Mouse (Mus musculus): ENCODE data around the gene Slc25a47. TPM values are rescaled to one million over a fixed set of nuclear protein-coding genes. Genes with fewer than 3 reads are reported as not detected.
A peak's percentile ranks its signal among the peaks of the same experiment; 100 is the strongest.

The Slc25a47 gene
- polyA plus RNA-seq, 1 experiment from 2014 or later = 10.1 TPM

GRCm38 (mm10) chr12:108903600-108904275 lies 67.9 kb downstream of the Slc25a47 start:
- ATAC-seq (ENCODE audit: low FRiP score) (no peak), DNase-seq (ENCODE audit: low spot score) (peak; percentile 74)
- no peak overlapping the region for H3K9ac ChIP-seq (ENCODE audit: low read depth, low read length)
- H3K27me3 ChIP-seq (ENCODE audit: control insufficient read depth, insufficient read depth, low read length) = no peaks in the 10 kb centered on the region
- no peaks in the 10 kb centered on the region for H3K36me3 ChIP-seq (ENCODE audit: control insufficient read depth, insufficient read depth, low read length)
- no peaks in the 10 kb centered on the region for H3K9me3 ChIP-seq (ENCODE audit: control insufficient read depth, low read length)
- H3K4me2 ChIP-seq (replicated peaks; ENCODE audit: low read depth, low read length) = no peak overlapping the region
- H3K27ac ChIP-seq (ENCODE audit: low read depth, low read length) = no peak overlapping the region
- WGBS = 84% methylated on average over 8 of the region's 8 CpGs
- H3K4me3 ChIP-seq (ENCODE audit: low read depth, low read length) = no peak overlapping the region
- H3K4me1 ChIP-seq (replicated peaks; ENCODE audit: control insufficient read depth, insufficient read depth, low read length) = peaks cover 8% of the 10 kb centered on the region

DNA sequence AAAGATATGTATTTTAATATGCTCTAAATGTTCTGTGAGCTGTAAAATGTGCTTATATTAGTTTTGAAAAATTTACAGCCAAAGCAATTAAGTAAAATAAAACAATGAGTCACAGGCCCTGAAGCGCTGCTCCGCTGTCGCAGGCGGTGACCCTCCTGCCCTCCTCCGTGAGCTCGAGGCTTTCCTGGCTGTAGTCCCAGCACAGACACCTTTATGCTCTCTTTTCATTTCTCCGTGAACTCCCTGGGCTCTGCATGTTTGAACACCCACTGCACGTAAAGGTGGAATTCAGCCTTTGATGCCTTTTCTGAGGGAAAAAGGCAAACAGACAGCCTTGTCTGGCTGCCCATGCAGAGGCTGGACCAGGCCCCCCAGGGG lies 68.4 kb downstream of the Slc25a47 start:
- Histone ChIP-seq H3K4me2 (replicated peaks; ENCODE audit: low read depth, low read length) (no peak overlapping the region), H3K9me3 (ENCODE audit: control insufficient read depth, low read length) (no peaks in the 10 kb centered on the region), H3K9ac (ENCODE audit: low read depth, low read length) (0 out of 2 replicates have a peak overlapping the region, but pooled peaks have one; percentile 11), H3K36me3 (ENCODE audit: control insufficient read depth, insufficient read depth, low read length) (no peaks in the 10 kb centered on the region), H3K4me1 (replicated peaks; ENCODE audit: control insufficient read depth, insufficient read depth, low read length) (peaks cover 8% of the 10 kb centered on the region), H3K27me3 (ENCODE audit: control insufficient read depth, insufficient read depth, low read length) (no peaks in the 10 kb centered on the region), H3K4me3 (ENCODE audit: low read depth, low read length) (no peak overlapping the region), H3K27ac (ENCODE audit: low read depth, low read length) (no peak overlapping the region)
- WGBS = 54% methylated on average over 8 of the region's 8 CpGs
- DNase-seq (ENCODE audit: low spot score) = no peak
- no peak for ATAC-seq (ENCODE audit: low FRiP score)

- H3K9me3 ChIP-seq (ENCODE audit: control insufficient read depth, low read length) = no peaks in the 10 kb centered on the region
- H3K27ac ChIP-seq (ENCODE audit: low read depth, low read length) = peak overlapping the region; percentile 83
- peak; percentile 43 for ATAC-seq (ENCODE audit: low FRiP score)
- DNase-seq (ENCODE audit: low spot score) = no peak
- no peak overlapping the region for H3K4me3 ChIP-seq (ENCODE audit: low read depth, low read length)
- H3K4me2 ChIP-seq (replicated peaks; ENCODE audit: low read depth, low read length) = no peak overlapping the region
- peak overlapping the region; percentile 35; the same call in 1 of the 2 replicates for H3K9ac ChIP-seq (ENCODE audit: low read depth, low read length)
- H3K36me3 ChIP-seq (ENCODE audit: control insufficient read depth, insufficient read depth, low read length) = no peaks in the 10 kb centered on the region
- WGBS = 29% methylated on average over 14 of the region's 14 CpGs
- no peaks in the 10 kb centered on the region for H3K27me3 ChIP-seq (ENCODE audit: control insufficient read depth, insufficient read depth, low read length)
- H3K4me1 ChIP-seq (replicated peaks; ENCODE audit: control insufficient read depth, insufficient read depth, low read length) = peaks cover 8% of the 10 kb centered on the region
Observed at GRCm38 (mm10) chr12:108905620-108906302, 69.9 kb downstream of the Slc25a47 start.

GRCm38 (mm10) chr12:108906398-108906797 lies 70.6 kb downstream of the Slc25a47 start:
- DNase-seq (ENCODE audit: low spot score) (peak; percentile 54), ATAC-seq (ENCODE audit: low FRiP score) (peak; percentile 34; the same call in 1 of the 2 replicates)
- no peaks in the 10 kb centered on the region for H3K9me3 ChIP-seq (ENCODE audit: control insufficient read depth, low read length)
- H3K9ac ChIP-seq (ENCODE audit: low read depth, low read length) = no peak overlapping the region
- H3K36me3 ChIP-seq (ENCODE audit: control insufficient read depth, insufficient read depth, low read length) = no peaks in the 10 kb centered on the region
- 50% methylated on average over 12 of the region's 12 CpGs for WGBS
- no peaks in the 10 kb centered on the region for H3K27me3 ChIP-seq (ENCODE audit: control insufficient read depth, insufficient read depth, low read length)
- no peak overlapping the region for H3K4me2 ChIP-seq (replicated peaks; ENCODE audit: low read depth, low read length)
- 0 out of 2 replicates have a peak overlapping the region, but pooled peaks have one; percentile 83 for H3K27ac ChIP-seq (ENCODE audit: low read depth, low read length)
- peaks cover 8% of the 10 kb centered on the region for H3K4me1 ChIP-seq (replicated peaks; ENCODE audit: control insufficient read depth, insufficient read depth, low read length)
- H3K4me3 ChIP-seq (ENCODE audit: low read depth, low read length) = no peak overlapping the region

MicroRNA genes within 50 kb of the gene (microRNA counts, 519-probe panel; counts per million panel counts)
- microRNA mmu-miR-345-3p = not detected
- microRNA mmu-miR-345-5p = 3,774 counts per million, percentile 32 among the panel's probes with 10 or more counts

Other genes with a start within 250 kb of the Slc25a47 start
- gene Degs2, start 133.7 kb upstream of the Slc25a47 start, polyA plus RNA-seq (2014; fragmentation: Nextera tagmentation; extraction: Ambion mirVana) = 0.59 and 2.7 TPM in 2 replicates
- gene Yy1, start 43.1 kb upstream of the Slc25a47 start, polyA plus RNA-seq (2014; fragmentation: Nextera tagmentation; extraction: Ambion mirVana) = 17.4 and 21.1 TPM in 2 replicates
- gene Slc25a29, start 163 bp upstream of the Slc25a47 start, polyA plus RNA-seq (2014; fragmentation: Nextera tagmentation; extraction: Ambion mirVana) = 10.5 and 12.0 TPM in 2 replicates
- 3.5 and 5.4 TPM in 2 replicates for gene Wdr25, start 57.6 kb downstream of the Slc25a47 start, polyA plus RNA-seq (2014; fragmentation: Nextera tagmentation; extraction: Ambion mirVana)
- gene Wars, start 58.1 kb downstream of the Slc25a47 start, polyA plus RNA-seq (2014; fragmentation: Nextera tagmentation; extraction: Ambion mirVana) = 112 and 119 TPM in 2 replicates
- 13.0 and 16.1 TPM in 2 replicates for gene Begain, start 232.2 kb downstream of the Slc25a47 start, polyA plus RNA-seq (2014; fragmentation: Nextera tagmentation; extraction: Ambion mirVana)

Data from hindbrain, embryonic 11.5 days (tissue).